Comparison of ENCODE assay signal across 23 mouse cellular contexts in genomic region chr1:80324370-80324769, GRCm38 (mm10). TPM values are rescaled to one million over a fixed set of nuclear protein-coding genes. Genes with fewer than 3 reads are reported as not detected.
DNase-seq lines count a peak whose midpoint lies in the region; ATAC-seq lines count a peak whose summit lies in the region.
"Had no signal": no experiment of that assay in that cellular context is flagged by ENCODE, and none has a peak within 500 bp of the region (broad histone marks: within the 10 kb centered on the region; RNA-seq: fewer than 3 reads in every experiment).

No protein-coding gene starts in this region.

- H3K36me3 ChIP-seq in forebrain, embryonic 14.5 days (ENCODE audit: control insufficient read depth, insufficient read depth, low read length) = no peaks in the 10 kb centered on the region
- peaks cover 18% of the 10 kb centered on the region for H3K36me3 ChIP-seq in midbrain, embryonic 10.5 days
- H3K36me3 ChIP-seq: neural tube, embryonic 12.5 days had no signal

- H3K9me3 ChIP-seq in forebrain, embryonic 14.5 days (replicated peaks; ENCODE audit: control insufficient read depth, low read length) = no peaks in the 10 kb centered on the region
- no peaks in the 10 kb centered on the region for H3K9me3 ChIP-seq in midbrain, embryonic 10.5 days (replicated peaks)
- H3K9me3 ChIP-seq: forebrain, embryonic 13.5 days; hindbrain, embryonic 10.5 days; liver, embryonic 15.5 days; neural tube, embryonic 12.5 days had no signal

- peak; percentile 7 for DNase-seq in cerebellum, postnatal 10 days
- DNase-seq in cerebellum, adult 9-11 months = no peak
- DNase-seq in kidney, adult 9 months = peak; percentile 20
- DNase-seq in kidney, adult 11 months = no peak
- DNase-seq in CD4-positive, CD25-positive, alpha-beta regulatory T cell, adult 2 months (ENCODE audit: low read depth, low spot score) = peak; percentile 29
- no peak for DNase-seq in forebrain, embryonic 14.5 days (ENCODE audit: low spot score)
- no peak for DNase-seq in midbrain, embryonic 10.5 days (ENCODE audit: low spot score)
- DNase-seq: adrenal gland, postnatal 10 days; cerebellum, postnatal 14 days; kidney, adult 8-10 months; layer of hippocampus, postnatal 36 days; lung, postnatal 14 days; right cerebral cortex, adult 18-20 months had no signal

- H3K9ac ChIP-seq in forebrain, embryonic 14.5 days (ENCODE audit: low read length) = no peak overlapping the region
- H3K9ac ChIP-seq: forebrain, embryonic 13.5 days; liver, embryonic 15.5 days; neural tube, embryonic 12.5 days had no signal

- 0 out of 2 replicates have a peak, but pooled peaks have one; percentile 42 for ATAC-seq in erythroblast, adult 5-6 weeks (replicated peaks; ENCODE audit: low FRiP score, poor library complexity, severe bottlenecking)
- no peak for ATAC-seq in forebrain, embryonic 14.5 days
- ATAC-seq: activated CD4-positive, CD25-positive, alpha-beta regulatory T cell, adult 4 months; forebrain, embryonic 13.5 days; hindbrain, postnatal 0 days; Patski had no signal

- H3K4me2 ChIP-seq in forebrain, embryonic 14.5 days (ENCODE audit: low read length) = no peak overlapping the region
- H3K4me2 ChIP-seq: forebrain, embryonic 13.5 days; liver, embryonic 15.5 days; midbrain, embryonic 11.5 days; neural tube, embryonic 12.5 days had no signal

- H3K27ac ChIP-seq in forebrain, embryonic 14.5 days (ENCODE audit: low read depth, low read length) = no peak overlapping the region
- H3K27ac ChIP-seq in midbrain, embryonic 10.5 days (replicated peaks) = no peak overlapping the region
- H3K27ac ChIP-seq: forebrain, embryonic 13.5 days; hindbrain, embryonic 10.5 days; hindbrain, postnatal 0 days; liver, embryonic 15.5 days; neural tube, embryonic 12.5 days; stomach, postnatal 0 days had no signal

- no peaks in the 10 kb centered on the region for H3K27me3 ChIP-seq in forebrain, embryonic 14.5 days (replicated peaks; ENCODE audit: control insufficient read depth, insufficient read depth, low read length)
- no peaks in the 10 kb centered on the region for H3K27me3 ChIP-seq in midbrain, embryonic 10.5 days (ENCODE audit: low read depth, poor library complexity, severe bottlenecking)
- H3K27me3 ChIP-seq: forebrain, embryonic 13.5 days; liver, embryonic 15.5 days; neural tube, embryonic 12.5 days; Patski had no signal

- H3K4me1 ChIP-seq in forebrain, embryonic 14.5 days (ENCODE audit: control insufficient read depth, insufficient read depth, low read length) = no peaks in the 10 kb centered on the region
- H3K4me1 ChIP-seq in midbrain, embryonic 10.5 days = no peaks in the 10 kb centered on the region
- H3K4me1 ChIP-seq: forebrain, embryonic 13.5 days; hindbrain, embryonic 10.5 days; neural tube, embryonic 12.5 days had no signal

- H3K4me3 ChIP-seq in forebrain, embryonic 14.5 days (ENCODE audit: low read depth, low read length) = no peak overlapping the region
- H3K4me3 ChIP-seq in midbrain, embryonic 10.5 days = no peak overlapping the region
- H3K4me3 ChIP-seq: forebrain, embryonic 13.5 days; hindbrain, embryonic 10.5 days; liver, embryonic 15.5 days; neural tube, embryonic 12.5 days had no signal

RNA-seq across cellular contexts. Expression of gene Cul3, which starts 15.9 kb away (rescaled TPM):
- total RNA-seq in erythroblast, adult 5-6 weeks (2015; ENCODE audit: low replicate concordance) = 52.2 and 66.5 TPM in 2 replicates
- total RNA-seq in erythroblast, adult 5-6 weeks (2017; ENCODE audit: low replicate concordance) = 170 and 201 TPM in 2 replicates
- polyA plus RNA-seq in forebrain, embryonic 14.5 days (2014; fragmentation: Nextera tagmentation; extraction: Ambion mirVana) = 48.9 and 63.1 TPM in 2 replicates
- polyA plus RNA-seq in midbrain, embryonic 10.5 days (2016; fragmentation: Nextera tagmentation; extraction: Ambion mirVana) = 27.0 and 28.3 TPM in 2 replicates

Comparison
In these comparisons a context has a peak if more than half of its experiments do, and no peak if none do; other contexts are left out.
1. DNase-seq: peak in cerebellum, postnatal 10 days (2 of 2), kidney, adult 9 months (single experiment) and CD4-positive, CD25-positive, alpha-beta regulatory T cell, adult 2 months (single experiment); none in cerebellum, adult 9-11 months (single experiment), kidney, adult 11 months (single experiment), forebrain, embryonic 14.5 days (single experiment) and midbrain, embryonic 10.5 days (single experiment).